Mouse (Mus musculus) gastrocnemius, adult 2 months (tissue): ENCODE data around the gene Spata2. TPM values are rescaled to one million over a fixed set of nuclear protein-coding genes. Genes with fewer than 3 reads are reported as not detected.

Experiments used
- DNase-seq: peaks from one replicate; pipeline ENCODE4 v3.0.0; 2022
- H3K27ac ChIP-seq: fragments of 200-600 bp; 2 replicates; pipeline ENCODE4 v1.8.1; 2022; ENCODE audit warnings: mild to moderate bottlenecking
- H3K4me3 ChIP-seq: fragments of 200-600 bp; 2 replicates; pipeline ENCODE4 v1.8.1; 2022; ENCODE audit warnings: mild to moderate bottlenecking, moderate library complexity
- CTCF ChIP-seq: fragments of 200-600 bp; IDR thresholded peaks from 2 replicates; pipeline ENCODE4 v1.8.1; 2022; ENCODE audit warnings: antibody characterized with exemption, mild to moderate bottlenecking, moderate library complexity
- intact Hi-C: fragments of 180-260 bp; cut with DNase I; formaldehyde crosslinking; loops from one replicate; pipeline ENCODE4 v1.15.1; 2025
- total RNA-seq, 2 experiments: library from RNA; stranded (reverse); gene quantifications; 2 replicates each; pipeline ENCODE4 v1.2.3; 2021

The Spata2 gene
- total RNA-seq, 2 experiments from 2014 or later = 18.4 to 18.9 TPM

DNA sequence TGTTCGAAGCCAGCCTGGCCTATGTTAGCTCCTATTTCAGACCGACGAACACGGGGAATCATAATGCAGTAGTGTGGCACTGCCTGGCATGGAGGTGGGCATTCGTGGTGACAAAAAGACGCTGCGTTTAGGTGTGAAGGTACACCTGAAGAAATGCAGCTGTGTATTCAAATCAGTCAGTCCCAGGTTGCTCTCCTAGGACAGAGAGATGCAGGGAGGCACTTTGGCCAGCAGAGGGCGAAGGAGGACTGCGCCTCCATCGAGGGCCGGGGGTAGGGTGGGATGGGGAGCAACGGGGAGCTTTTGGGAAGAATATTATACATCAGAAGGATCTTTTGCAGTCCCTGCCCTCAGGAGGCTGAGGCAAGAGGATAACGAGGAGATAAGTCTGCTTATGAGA, 39.4 kb upstream of the Spata2 start:
- peak overlapping the region; percentile 20; the same call in 1 of the 2 replicates for H3K4me3 ChIP-seq
- no peak overlapping the region for H3K27ac ChIP-seq
- intact Hi-C loops = loop anchor here (2.0 kb wide), 1 partner anchor 147 kb away; no protein-coding TSS in a partner anchor
- DNase-seq = peak; percentile 67
- peak; percentile 83 for TF ChIP-seq CTCF

DNA sequence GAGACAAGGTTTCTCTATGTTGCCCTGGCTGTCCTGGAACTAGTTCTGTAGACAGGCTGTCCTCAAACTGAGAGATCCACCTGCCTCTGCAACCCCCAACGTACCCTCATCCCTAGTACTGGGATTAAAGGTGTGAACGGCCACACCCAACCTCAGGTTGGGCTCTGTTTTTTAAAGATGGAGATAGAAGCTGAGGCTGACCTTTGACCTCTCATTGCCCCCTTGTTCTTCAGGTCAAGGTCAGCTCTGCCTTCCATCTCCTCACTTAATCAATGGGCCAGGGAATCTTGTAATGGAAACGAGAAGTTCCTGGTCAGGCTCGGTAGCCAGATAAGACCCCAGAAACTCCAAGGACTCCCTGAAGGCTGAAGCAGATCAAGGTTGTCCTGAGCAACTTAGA, 37.8 kb upstream of the Spata2 start:
- no peak overlapping the region for H3K27ac ChIP-seq
- intact Hi-C loops = no loop called here
- H3K4me3 ChIP-seq = no peak overlapping the region
- no peak for TF ChIP-seq CTCF
- DNase-seq = peak; percentile 3

DNA sequence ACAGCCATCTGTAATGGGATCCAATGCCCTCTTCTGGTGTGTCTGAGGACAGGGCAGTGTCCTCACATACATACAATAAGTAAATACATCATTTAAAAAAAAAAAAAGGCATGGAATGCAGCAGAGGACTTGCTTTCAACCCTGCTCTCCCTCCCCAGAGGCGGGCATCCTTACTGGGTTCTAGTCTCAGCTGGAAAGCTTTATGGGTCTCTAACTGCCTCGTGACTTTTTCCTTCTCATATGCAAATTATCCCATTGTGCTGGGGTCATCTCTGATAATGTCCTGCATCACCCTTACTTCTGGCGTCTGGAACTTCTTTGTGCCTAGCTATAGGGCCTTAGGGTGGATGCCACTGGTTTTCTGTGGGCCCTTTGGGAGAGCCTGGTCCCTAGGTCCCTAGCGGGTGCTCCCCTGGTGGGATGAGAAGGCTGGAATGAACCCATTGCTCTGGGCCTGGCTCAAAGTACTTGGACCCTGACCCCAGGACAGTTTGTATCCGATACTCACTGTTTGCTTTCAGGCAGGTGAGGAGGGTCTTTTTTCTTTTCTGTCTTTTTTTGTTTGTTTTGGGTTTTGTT, 37.3 kb upstream of the Spata2 start:
- DNase-seq = peak; percentile 16
- H3K27ac ChIP-seq = no peak overlapping the region
- no peak overlapping the region for H3K4me3 ChIP-seq
- intact Hi-C loops = no loop called here
- no peak for TF ChIP-seq CTCF

DNA sequence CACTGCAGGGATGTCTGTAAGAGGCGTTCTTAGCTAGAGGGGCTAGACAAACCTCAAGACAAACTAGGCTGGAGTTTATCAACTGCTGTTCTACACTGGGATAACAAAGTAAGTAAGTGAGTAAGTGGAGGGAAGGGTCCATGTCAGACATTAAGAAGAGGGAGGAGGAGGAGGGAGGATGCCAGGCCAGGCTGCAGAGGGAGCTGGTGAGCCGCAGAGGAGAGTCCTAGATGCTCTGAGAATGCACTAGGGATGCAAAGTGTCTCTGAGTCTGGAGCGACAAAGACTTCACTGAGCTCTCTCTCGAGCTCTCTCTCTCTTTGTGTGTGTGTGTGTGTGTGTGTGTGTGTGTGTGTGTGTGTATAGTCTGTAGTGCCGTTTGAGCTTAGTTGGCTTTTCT, 35.6 kb upstream of the Spata2 start:
- Histone ChIP-seq H3K4me3 (no peak overlapping the region), H3K27ac (no peak overlapping the region)
- intact Hi-C loops = no loop called here
- peak; percentile 37 for DNase-seq
- TF ChIP-seq CTCF = peak; percentile 43

DNA sequence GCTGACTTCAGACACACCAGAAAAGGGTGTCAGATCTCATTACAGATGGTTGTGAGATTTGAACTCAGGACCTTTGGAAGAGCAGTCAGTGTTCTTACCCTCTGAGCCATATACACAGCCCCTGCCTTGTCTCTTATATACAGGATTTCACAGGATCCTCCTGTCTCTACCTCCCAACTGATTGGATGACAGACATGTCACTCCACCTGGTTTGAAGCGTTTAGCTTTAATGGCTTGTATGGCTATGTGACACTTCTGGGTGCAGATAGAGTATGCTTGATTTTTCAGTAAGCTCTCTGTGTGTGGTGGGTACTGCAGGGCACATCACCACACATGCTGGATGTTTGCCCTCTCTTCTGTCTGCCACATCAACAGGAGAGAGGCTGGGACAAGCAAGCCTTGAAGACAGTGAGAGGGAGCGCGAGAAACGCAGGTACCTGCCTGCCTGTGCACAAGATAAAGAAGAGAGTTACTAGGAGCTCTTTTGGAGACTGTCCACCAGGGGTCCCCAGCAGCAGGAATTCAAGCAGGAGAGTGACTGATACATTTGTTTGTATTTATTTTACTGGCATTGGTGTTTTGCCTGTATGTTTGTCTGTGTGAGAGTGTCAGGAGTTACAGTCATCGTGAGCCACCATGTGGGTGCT, 27.0 kb upstream of the Spata2 start:
- DNase-seq = peak; percentile 11
- no peak overlapping the region for H3K4me3 ChIP-seq
- H3K27ac ChIP-seq = no peak overlapping the region
- intact Hi-C loops = no loop called here
- TF ChIP-seq CTCF = peak; percentile 15; the same call in 1 of the 2 replicates

DNA sequence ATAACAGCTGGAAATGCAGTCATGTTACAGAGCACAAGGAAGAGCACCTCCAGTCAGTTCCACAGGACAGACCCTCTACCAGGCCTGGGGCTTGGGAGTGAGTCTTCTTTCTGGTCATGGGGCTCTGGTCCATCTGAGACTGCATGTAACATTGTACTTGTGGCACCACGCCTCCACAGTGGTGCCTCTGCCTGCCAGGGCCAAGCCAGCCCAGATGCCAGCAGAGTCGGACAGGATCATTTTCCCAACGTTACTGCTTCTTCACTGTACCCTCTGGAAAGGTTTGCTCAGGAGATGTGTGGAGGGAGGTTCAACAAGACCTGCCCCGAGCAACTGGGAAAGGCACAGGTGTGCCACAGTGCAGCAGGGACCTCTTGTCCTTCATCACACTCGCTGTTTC, 23.0 kb upstream of the Spata2 start:
- no peak for TF ChIP-seq CTCF
- Histone ChIP-seq H3K4me3 (no peak overlapping the region), H3K27ac (peak overlapping the region; percentile 68)
- DNase-seq = peak; percentile 79
- intact Hi-C loops = no loop called here

DNA sequence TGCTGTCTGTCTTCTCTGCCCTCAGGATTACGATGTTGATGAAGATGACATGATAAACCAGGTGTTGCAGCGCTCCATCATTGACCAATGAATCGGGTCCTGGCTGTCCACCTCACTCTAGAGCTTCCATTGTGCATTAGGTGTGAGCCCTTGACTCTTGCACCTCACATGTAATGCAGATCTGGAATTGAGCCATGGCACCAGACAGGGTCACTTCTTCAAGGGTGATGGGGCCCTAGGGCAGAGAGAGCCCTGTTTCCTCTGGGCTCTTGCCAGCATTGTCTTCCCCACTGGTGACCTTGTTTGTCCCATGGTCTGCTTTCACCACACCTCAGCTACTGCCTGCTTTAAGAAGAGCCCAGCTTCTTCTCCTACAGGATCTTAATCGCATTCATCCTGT, 22.0 kb upstream of the Spata2 start:
- TF ChIP-seq CTCF = no peak
- intact Hi-C loops = loop anchor here (5.0 kb wide), 1 partner anchor 92 kb away; the partner anchor contains the start of gene Slc9a8
- no peak overlapping the region for H3K4me3 ChIP-seq
- H3K27ac ChIP-seq = peak overlapping the region; percentile 68; the same call in 1 of the 2 replicates
- peak; percentile 14 for DNase-seq

DNA sequence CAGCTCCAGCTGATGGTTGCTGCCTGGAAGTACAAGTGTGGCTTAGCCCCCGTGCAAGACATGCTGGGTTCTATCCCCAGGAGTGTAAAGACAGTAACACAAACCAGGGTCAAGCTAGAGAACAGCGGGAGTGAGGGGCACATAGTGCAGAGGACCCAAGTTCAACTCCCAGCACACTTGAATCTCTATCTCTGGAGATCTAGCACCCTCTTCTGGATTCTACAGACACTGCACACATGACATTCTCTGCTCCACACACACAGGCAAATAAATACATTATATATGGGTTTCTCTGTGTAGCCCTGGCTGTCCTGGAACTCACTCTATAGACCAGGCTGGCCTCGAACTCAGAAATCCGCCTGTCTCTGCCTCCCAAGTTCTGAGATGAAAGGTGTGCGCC, 20.3 kb upstream of the Spata2 start:
- intact Hi-C loops = loop anchor here (5.0 kb wide), 1 partner anchor 91 kb away; the partner anchor contains the start of gene Slc9a8
- H3K4me3 ChIP-seq = no peak overlapping the region

DNA sequence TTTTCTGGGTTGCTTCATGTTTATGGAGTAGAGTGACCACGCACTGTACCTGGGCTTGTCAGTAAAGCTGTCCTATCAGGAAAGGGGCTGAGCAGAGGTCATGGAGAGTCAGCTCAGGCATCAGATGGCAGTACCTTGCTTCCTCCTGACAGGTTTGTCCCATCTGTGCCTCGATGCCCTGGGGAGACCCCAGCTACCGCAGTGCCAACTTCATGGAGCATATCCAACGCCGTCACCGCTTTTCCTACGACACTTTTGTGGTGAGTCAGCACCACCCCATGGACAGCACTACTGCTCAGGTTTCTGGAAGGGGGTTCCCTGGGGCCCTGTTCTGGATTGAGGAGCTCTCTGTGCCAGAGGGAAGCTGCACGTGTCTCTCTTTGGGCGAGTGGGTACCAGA, 19.7 kb upstream of the Spata2 start:
- intact Hi-C loops = loop anchor here (5.0 kb wide), 1 partner anchor 90 kb away; the partner anchor contains the start of gene Slc9a8
- H3K4me3 ChIP-seq = no peak overlapping the region; the same call in 1 of the 2 replicates
- H3K27ac ChIP-seq = peak overlapping the region; percentile 92
- DNase-seq = peak; percentile 35
- no peak for TF ChIP-seq CTCF

More for the DNA sequence above, 20.3 kb upstream of the Spata2 start:
- H3K27ac ChIP-seq = peak overlapping the region; percentile 92
- peak; percentile 63 for TF ChIP-seq CTCF
- DNase-seq = peak; percentile 15

DNA sequence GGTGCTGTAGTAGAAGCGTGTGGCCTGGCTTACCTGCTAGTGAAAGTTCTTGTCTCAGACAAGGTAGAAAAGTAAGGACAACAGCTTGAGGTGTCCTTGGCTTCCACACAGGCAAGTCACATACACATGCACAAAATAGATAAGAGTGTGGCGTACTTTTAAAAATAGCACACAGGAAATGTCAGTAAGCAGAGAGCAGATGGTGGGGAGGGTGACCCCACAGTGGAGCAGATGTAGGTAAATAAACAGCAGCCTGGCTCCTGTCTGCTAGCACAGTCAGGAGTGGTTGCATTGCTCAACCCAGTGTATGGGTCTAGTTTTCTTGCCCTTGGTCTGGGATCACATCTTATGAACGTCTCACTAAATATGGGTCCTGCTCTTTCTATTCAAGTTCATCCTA, 17.8 kb upstream of the Spata2 start:
- TF ChIP-seq CTCF = no peak
- H3K4me3 ChIP-seq = peak overlapping the region; percentile 43
- peak; percentile 47 for DNase-seq
- H3K27ac ChIP-seq = peak overlapping the region; percentile 92
- intact Hi-C loops = loop anchor here (5.0 kb wide), 1 partner anchor 88 kb away; the partner anchor contains the start of gene Slc9a8

DNA sequence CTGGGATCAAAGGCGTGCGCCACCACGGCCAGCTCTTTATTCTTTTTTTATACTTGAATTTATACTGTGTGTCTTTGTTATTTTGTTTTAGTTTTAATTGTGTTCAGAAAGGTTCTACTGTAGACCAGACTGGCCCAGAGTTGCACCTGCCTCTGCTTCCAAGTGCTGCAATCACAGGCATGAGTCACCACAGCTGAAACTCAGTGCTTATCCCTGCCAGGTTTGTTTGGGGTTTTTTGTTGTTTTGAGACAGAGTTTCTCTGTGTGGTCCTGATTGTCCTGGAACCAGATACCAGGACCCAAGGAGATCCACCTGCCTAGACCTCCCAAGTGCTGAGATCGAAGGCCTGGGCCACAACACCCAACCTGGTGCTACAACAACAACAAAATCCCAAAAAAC, 15.9 kb upstream of the Spata2 start:
- no peak overlapping the region; the same call in 1 of the 2 replicates for H3K4me3 ChIP-seq
- intact Hi-C loops = no loop called here

DNA sequence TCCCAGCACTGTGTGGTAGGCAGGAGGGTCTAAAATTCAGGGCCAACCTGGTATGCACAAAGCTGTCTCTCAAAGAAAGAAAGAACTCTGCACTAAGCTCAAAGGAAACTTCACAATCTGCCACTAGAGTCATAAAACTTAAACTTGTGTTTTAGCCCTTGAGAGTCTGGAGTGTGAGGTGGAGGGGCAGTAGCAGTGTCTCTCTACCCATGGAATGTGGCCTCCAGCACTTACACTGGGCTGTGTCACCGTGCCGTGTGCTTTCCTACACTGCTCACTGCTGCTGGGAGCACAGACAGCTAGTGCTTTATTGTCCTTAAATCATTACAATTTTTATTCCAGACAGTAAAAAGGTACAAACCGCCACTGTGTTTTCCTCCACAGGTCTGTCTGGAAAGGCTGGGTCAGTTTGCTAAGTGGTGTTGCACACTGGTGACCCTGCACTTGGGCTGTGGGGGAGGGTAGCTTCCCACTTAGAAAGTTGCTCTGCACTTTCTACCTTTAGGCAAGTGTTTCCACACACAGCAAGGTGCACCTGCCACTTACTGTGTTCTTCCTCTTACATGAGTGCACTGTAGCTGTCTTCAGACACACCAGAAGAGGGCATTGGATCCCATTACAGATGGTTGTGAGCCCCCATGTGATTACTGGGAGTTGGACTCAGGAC, 15.2 kb upstream of the Spata2 start:
- no peak for TF ChIP-seq CTCF
- intact Hi-C loops = no loop called here

More for the DNA sequence above, 15.9 kb upstream of the Spata2 start:
- no peak for TF ChIP-seq CTCF
- H3K27ac ChIP-seq = peak overlapping the region; percentile 52; the same call in 1 of the 2 replicates
- DNase-seq = peak; percentile 25

More for the DNA sequence above, 15.2 kb upstream of the Spata2 start:
- Histone ChIP-seq H3K4me3 (no peak overlapping the region), H3K27ac (peak overlapping the region; percentile 52; the same call in 1 of the 2 replicates)
- peak; percentile 18 for DNase-seq
